Mouse (Mus musculus) left cerebral cortex, postnatal 10 days (tissue): ENCODE results near the gene Ptprr. TPM values are rescaled to one million over a fixed set of nuclear protein-coding genes. Genes with fewer than 3 reads are reported as not detected.
A peak's percentile ranks its signal among the peaks of the same experiment; 100 is the strongest.

Source experiments
- DNase-seq, 2 experiments: peaks; one replicate each; pipeline ENCODE4 v3.0.0; 2021 to 2022; ENCODE audit warnings: low spot score in 2 of 2, mixed read lengths in 1 of 2; ENCODE audit errors: extremely low spot score in 1 of 2
- intact Hi-C: fragments of 180-260 bp; cut with DNase I; formaldehyde crosslinking; loops from one replicate; pipeline ENCODE4 v1.15.1; 2025
- total RNA-seq, 2 experiments: library from RNA; stranded (reverse); gene quantifications; 2 replicates each; pipeline ENCODE4 v1.2.3; 2021

Ptprr gene
- total RNA-seq, 2 experiments from 2014 or later = 28.4 to 28.7 TPM

DNA sequence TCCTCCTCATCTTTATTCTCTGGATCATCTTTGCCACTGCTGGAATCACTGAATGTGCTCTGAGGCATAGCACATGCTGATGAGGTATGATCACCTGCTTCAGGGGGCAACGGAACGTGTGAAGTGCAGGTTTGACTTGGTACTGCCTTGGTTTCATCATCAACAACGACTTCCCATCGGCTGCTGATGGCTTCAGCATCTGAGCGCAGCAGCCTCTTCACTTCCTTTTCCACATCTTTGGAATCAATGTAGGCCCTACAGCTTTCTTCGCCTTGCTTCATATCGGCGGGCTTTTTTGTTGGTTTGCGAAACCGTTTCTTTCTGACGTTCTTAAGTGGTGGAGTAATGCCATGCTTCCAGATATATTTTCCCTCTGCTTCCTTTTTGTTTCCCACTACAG is 94.9 kb downstream of the Ptprr start:
- DNase-seq = no peak
- intact Hi-C loops = no loop called here

DNA sequence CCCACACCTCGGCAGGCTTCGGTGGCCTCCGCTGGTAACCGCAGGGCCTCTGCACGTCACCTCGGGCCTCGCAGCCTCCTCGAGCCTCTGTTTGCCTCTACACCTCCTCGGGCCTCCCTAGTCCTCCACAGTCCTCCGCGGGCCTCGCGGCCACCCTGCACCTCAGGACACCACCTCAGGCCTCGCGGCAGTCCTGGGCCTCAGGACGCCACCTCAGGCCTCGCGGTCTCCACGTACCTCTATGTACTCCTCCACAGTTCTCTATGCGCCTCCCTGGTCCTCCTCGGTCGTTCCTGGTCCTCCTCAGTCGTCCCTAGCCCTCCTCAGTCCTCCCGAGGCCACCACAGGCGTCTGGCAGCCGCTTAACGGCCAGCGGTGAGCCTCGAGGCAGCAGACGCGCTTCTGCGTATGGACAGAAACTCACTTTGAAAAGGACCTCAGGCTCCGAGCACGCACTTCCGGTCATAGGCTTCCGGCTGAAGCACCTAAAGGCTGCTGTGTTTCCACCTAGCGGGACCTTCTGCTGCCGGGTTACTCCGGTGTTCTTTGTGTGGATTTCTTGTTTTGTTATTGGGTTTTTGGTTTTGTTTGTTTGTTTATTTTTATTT is 96.0 kb downstream of the Ptprr start, which contains the start of gene 4933416C03Rik:
Gene 4933416C03Rik (minus strand): TSS at position 51 of the 608 bp plus-strand sequence.
- intact Hi-C loops = no loop called here
- no peak for DNase-seq

DNA sequence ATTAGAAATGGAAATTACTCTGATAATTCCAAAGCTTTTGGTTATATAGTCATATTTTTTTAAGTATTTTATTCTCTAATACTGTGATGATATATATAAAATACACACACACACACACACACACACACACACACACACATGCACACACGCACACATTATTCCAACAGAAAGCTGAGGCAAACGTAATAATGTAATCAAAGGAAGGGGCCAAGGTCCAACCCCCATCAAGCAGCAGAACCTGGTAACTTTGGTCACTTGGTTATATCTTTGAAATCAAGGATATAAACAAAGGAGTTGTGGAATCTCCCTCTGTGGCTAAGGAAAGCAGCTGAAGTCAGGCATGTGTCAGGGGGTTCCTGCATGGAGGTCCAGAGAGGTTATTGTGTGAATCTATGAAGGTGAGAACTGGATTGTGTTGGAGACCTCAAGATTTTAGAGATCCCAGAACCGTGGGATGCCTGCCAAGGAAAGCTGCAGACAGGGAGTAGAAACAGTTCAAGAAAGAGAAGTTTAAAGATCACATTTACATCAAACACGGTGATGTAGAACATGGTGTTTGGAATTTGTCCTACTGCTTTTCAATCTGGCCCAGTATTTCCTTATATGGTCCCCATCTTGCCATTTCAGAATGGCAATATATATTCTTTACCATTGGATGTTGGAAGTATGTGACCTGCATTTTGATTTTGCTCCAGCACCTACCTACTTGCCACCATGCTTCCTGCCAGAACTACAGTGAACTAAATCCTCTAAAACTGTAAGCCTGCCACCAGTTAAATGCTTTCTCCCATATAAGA is 98.1 kb downstream of the Ptprr start:
- no peak for DNase-seq

DNA sequence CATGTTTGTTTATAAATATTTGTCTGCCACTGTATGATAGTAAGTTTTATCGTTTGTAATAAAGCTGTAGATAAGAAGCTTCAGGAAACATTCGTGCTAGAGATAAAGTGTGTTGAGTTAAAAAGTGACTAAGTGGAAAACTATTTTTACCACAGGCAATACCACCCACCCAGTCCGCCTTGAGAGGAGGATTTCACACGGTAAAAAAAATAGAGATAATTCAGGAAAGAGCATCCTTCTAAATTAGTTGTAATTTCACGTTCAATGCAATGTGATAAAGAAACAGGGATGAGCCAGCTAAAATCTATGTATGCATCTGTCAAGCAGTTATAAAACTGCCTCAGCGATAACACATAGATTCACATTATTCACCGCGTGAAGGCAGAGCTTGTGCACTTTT is 99.0 kb downstream of the Ptprr start:
- intact Hi-C loops = no loop called here
- peak in 1 of 2 experiments; percentile 36 for DNase-seq

More for the DNA sequence above, 98.1 kb downstream of the Ptprr start:
- intact Hi-C loops = no loop called here

DNA sequence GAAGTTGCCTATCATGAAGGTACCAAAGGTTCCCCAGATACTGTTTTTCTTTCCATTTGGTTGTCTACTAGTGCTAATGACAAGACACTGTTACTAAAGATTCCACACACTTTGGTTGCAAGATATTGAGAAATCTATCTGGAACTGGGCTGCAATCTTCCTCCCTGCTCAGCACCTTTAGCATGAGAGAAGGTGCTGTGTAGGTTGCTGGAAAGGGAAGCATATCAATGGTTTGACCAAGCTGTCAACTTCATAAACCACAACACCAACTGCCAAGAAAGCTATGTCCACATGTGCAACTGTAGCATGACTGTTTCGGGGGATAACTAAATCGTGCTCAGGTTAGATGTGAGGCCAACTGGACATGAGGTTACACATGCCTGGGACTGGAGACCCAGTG is 103.5 kb downstream of the Ptprr start:
- no peak for DNase-seq
- intact Hi-C loops = no loop called here

DNA sequence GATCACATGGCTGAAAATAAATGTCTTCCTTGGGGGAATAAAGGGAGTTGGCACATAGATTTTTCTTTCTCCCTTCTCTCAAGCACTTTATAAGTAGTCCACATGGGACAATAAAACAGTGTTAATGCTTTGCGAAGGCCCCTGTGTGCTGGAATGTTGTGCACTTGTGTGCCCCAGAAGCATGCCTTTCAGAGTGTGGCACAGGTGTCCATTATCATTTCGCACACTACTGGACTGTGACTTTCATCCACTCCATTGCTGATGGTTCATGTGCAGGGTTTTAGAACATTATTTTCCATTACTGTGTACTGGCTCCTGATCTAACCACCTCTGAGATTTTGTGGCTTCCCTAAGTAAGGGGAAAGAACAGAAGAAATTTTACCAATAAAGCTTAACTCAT is 105.8 kb downstream of the Ptprr start:
- intact Hi-C loops = no loop called here
- DNase-seq = no peak

DNA sequence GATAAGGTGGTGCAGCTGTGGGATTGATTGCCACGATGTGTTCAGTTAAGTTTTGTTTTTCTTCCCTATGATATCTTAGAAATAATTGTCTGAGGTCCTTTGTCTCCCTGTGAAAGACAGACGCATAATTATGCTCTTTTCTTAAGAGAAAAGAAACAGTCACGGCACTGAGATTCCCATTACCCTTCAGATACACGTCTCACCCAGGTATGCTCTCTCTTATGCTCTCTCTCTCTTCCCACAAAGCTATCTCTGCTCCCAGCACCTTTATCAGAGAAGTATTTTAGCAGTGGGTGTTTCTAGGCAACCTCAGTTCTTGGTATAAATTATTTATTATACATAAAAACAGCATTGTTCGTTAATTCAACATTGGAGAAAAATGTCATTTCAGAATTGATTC is 107.4 kb downstream of the Ptprr start:
- intact Hi-C loops = no loop called here
- DNase-seq = no peak

DNA sequence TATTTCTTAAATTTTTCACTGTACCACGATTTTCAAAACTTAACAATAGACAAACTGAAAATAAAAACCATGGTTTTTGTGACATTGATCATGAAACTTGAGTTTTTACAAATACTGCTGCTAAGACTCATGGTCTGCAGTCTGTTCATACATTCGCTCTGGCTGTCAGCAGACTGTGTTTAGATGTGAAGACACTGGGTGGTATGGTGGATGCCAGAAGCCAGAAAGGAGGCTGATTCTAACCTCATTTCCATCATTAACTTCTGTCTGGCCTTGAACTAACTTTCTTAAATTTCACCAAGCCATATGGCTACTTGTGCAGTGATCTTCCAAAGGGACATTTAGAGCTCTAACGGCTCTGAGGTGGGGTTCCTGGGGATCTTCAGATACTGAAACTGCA is 112.4 kb downstream of the Ptprr start:
- no peak for DNase-seq
- intact Hi-C loops = no loop called here

DNA sequence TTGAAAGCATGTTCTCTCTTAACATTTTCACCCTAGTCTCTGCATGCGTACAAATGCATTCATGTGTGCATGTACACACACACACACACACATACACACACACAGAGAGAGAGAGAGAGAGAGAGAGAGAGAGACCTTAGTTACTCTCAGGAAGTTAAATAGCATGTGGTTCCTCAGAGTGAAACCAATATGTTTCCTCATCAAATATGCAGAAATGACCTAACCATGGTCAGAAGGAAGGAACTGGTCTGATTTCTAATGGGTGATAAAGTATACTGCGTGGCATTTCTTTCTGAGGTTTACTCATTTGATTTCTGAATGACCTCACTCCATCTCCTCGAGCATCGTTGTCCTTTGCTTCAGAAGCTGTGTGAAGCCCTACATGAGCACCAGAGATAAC is 113.2 kb downstream of the Ptprr start:
- intact Hi-C loops = no loop called here
- no peak for DNase-seq

DNA sequence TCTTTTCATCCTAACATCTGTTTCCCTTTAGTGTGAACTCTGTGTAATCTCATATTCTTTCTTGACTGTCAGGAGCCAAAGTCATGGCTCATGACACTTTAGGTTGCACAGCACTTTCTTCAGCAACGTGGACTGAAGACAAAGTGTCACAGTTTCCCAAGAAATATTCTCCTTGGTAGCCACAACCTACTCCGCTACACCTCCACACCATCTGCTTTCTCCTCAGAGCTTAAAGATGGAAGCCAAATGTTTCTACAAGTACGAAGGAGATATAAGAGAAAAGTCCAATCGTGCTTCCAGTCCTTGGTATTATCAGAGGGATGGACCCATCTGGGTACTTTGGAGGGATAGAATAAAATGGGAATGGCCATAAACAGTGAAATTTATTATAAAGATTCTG is 114.2 kb downstream of the Ptprr start:
- intact Hi-C loops = no loop called here
- DNase-seq = no peak

DNA sequence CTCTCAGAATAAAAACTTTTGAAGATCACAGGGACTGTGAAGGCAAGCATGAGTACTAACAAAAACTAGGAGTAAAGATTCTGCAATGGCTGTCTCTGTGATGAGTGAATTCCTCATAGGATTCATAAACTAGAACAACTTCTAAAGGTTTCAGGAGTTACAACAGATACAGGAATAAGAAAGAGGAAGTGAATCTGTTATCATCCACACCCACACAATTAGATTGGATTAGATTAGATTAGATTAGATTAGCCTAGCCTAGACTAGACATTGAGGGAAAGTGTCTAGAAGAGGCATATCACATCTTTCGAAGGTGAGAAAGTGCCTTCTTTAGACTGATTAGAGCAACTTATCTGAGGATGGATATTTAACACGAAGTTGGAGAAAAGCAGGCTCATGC is 117.2 kb downstream of the Ptprr start:
- intact Hi-C loops = no loop called here
- no peak for DNase-seq

DNA sequence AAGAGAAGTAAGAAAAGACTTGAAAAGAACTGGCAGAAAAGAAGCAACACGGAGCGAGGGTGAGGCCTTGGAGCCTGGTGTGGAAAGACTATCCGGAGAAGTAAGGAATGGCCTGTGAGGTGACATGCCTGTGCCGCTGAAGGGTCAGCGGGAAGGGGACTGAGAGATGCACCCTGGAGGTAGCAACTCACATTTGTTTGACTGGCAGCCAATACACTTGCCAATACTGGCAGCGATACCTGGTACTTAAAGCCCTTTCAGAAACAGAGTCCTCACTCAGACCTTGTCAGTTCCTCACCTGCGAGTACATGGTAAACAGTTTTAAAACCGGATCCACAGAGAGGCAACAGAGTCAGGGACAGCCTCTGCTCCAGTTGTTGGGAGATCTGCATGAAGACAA is 122.2 kb downstream of the Ptprr start:
- intact Hi-C loops = no loop called here
- no peak for DNase-seq

DNA sequence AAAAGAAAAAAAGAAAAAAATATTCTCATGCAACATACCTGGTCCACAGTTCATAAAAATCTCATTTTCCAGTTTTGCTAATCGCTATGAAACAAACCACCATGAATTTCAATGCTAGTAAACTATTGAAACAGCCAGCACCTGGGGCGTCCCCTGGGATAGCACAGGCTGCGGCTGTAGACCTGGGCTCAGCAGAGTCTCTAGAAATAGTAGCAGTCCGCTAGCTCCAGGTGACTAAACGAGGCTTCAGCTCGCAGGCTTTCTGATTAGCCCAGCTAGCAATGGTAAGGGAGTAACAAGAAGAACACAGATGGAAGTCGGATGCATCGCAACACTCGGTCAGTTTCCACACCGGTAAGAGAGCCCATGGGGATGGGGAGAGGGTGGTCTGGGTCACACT is 125.7 kb downstream of the Ptprr start:
- intact Hi-C loops = no loop called here
- no peak for DNase-seq

DNA sequence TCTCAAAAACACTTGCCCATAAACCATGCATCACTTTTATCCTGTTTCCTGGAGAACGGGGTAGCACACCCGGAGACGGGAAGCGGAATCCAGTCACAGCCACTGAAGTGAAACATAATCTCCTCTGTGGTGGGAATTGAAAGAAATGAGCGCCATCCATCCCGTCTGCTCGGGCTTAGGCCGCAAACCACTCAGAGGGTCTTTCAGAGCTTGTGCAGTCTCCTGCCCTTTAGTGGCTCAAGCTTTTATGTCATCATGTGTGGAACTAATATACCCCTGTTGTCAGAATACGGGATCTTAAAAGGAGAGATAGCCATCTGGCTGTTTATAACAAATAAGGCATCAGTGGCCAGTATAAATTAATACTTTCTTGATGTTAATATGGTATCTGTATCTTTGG is 128.1 kb downstream of the Ptprr start:
- no peak for DNase-seq
- intact Hi-C loops = no loop called here

DNA sequence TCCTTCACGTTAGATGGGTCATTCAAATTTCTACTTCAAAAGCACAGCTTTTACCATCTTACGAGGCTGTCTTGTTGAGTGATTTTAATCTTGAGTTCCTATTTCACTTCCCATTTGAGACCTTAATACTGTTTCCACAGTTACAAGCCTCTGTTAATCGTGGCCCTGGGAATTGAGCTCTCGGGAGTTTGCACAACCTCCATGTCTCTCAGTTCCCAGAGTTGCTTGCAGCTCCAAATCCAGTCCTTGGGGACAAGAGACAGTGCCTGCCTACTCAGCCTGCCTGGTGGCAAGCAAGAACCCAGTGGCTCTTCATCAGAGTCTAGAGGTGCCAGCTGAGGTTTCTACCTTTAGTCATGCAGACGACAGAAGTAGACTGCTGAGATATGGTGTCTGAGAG is 136.7 kb downstream of the Ptprr start:
- intact Hi-C loops = no loop called here
- DNase-seq = no peak

DNA sequence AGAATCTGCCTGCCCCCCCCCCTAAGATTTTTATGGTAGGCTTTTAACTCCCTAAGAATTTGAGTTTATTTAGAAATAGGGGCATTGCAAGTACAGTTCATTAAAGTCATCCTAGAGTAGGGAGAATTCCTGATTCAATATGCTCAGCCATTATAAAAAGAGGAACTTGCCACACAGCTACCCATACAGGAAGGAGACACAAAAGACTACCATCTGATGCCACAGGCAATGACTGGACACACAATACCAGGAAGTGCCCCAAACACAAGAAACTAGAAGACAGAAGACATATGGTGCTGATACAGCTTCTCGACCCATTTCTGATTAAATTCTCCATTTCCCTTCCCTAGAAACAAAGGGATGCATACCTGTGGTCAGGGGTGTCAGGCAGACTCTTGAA is 138.7 kb downstream of the Ptprr start:
- no peak for DNase-seq
- intact Hi-C loops = no loop called here

DNA sequence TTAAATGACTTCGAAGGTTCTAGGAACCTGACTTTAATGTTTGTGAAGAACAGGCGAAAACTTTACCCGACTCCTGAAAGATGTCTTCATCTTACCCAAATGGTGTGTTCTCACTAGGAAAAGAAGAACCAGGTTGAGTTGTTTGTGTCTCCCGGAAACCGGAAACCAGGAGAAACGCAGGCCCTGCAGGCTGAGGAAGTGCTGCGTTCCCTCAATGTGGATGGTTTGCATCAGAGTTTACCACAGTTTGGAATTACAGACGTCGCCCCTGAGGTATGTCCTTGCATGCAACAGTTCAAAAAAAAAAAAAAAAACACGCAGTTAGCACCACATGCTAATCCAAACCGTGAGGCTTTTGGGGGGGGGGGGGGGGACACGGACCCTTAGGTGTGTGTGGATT is 144.3 kb downstream of the Ptprr start:
- intact Hi-C loops = no loop called here
- DNase-seq = no peak

DNA sequence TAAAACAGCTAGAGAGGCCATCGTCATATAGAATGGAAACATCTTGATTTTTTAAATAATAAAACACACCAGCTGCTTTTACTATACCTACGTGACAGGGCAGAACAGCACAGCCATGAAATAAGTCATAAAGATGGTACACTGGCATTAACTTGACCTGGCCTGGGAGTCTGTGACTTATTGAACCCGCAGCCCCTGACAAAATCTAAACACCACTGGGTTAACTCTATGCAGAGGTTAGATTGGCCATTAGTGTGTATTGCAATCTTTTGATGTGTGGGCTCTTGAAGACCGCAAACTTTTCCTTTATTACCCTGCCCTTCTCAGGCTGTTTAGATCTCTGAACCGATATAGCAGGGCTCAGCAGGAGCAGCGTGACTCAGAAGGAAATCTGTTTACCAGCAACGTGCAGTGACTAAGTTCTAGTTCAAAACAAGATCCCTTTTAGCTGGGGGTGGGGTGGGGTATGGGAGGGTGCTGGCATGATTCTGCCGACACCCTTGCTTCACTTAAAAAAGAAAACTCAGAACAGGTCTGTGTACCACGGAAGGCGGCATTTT is 157.4 kb downstream of the Ptprr start:
- DNase-seq = no peak
- intact Hi-C loops = no loop called here

DNA sequence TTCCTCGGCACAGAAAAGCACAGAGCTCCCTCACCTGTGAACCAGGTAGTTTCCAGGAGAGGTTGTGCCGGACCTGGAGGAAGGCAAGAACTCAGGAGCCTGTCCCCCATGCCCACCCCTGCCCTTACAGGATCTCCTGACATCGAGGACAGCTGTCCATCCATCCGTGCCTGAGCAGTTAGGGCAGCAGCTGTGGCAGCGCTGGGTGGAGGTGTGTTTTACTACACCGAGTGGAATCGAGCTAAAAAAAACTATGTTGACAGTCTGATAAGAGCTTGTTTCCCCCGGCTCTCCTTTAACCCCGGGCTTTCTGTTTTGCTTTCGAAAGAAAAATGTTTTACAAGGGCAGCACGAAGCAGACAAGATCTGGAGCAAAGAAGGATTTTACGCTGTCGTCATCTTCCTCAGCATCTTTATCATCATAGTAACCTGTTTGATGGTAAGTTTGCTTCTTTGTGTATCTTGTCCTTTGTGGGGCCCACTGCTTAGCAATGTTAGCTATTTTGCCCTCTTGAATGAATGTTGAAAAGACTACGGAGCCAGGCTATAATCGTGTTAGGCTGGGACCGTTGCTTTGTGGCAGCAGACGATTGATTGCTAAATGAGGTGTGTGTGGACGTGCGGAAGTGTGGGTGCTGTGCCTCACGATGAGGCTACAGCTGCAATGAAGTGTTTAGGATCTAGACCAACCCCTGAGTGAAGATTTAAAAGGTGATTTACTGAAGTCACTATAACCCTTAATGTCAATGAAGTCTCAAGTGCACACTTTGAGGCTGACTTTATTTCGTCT is 159.6 kb downstream of the Ptprr start:
- intact Hi-C loops = no loop called here
- DNase-seq = no peak

DNA sequence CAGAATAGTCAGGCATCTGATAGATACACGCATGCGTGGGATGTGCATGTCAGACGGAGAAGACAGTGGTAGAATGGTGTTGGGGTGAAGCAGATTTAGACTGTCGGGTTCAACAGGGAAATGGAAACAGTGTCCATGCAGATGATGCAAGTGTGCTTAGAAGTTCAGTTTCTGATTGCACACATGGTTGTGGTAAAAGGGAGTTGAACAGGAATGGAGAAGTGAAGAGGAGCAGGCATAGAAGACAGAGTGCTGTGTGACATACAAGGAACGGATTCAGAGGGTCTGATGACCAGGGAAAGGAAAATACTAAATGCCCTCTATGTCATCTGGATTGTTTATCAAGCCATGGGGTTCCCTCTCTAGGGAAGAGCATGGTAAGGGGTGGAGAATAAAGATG is 163.2 kb downstream of the Ptprr start:
- intact Hi-C loops = no loop called here
- no peak for DNase-seq
